Mouse (Mus musculus) liver, adult 2 months (tissue): ENCODE data around the gene Sgca.

Experiments
- CTCF ChIP-seq: fragments of 200-500 bp; IDR thresholded peaks from 2 replicates; pipeline ENCODE4 v1.5.1; 2011; ENCODE audit warnings: low read depth, low read length, control low read depth
- POLR2A ChIP-seq: fragments of 200-500 bp; IDR thresholded peaks from 2 replicates; pipeline ENCODE4 v1.6.1; 2011; ENCODE audit warnings: low read length, control low read depth; ENCODE audit not compliant: insufficient read depth; ENCODE audit errors: extremely low read depth

- TF ChIP-seq CTCF (no peak), POLR2A (no peak)
These were observed 28.7 kb upstream of the Sgca start for GRCm38 (mm10) chr11:95004937-95005198.
